Mouse (Mus musculus): Measurements from ENCODE around the gene Glul. TPM values are rescaled to one million over a fixed set of nuclear protein-coding genes. Genes with fewer than 3 reads are reported as not detected.
"Not testable (repeated sequence)": the region's sequence is repeated elsewhere in the genome, so short reads cannot be mapped to it uniquely, and the experiment has no call there.

Glul gene
- 124 and 133 TPM in 2 replicates for polyA plus RNA-seq (2016; fragmentation: Nextera tagmentation; extraction: Ambion mirVana)

DNA sequence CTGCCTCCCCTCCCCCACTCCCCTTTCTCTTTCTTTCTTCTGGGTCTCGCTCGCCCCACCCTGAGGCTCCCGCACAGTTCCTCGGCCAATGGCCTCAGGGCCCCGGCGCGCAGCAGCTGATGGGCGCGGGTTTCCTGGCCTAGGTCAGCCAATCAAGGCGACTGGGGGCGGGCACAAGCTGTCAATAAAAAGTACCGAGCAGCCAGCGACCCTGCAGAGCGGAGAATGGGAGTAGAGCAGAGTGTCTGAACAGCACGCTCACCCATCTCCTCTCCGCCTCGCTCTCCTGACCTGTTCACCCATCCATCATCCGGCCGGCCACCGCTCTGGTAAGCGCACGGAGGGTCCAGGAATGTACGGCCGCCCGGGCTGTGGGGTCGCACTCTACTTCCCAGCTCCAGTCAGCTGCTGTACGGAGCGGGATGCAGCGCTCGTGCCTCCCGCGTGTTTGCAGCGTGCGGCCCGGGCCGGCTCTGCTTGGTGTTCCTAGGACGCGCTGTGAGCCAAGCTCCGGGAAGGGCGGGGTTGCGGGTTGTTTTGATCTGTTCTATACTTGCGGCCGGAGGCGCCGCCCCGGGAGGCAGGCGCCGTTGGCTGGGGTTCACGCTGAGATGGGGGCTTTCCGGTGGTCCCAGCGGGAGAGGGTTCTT is at the start of gene Glul, which contains the start of gene Teddm2:
Glul (plus strand) TSS at position 214 of the 650 bp plus-strand sequence.
Teddm2 (minus strand) TSS at position 498 of the 650 bp plus-strand sequence.
- Histone ChIP-seq H3K4me3 (peak within 1 kb of the TSS; percentile 82), H3K27me3 (replicated peaks) (no peaks in the 10 kb centered on the region), H3K4me1 (peaks cover 28% of the 10 kb centered on the region), H3K36me3 (peaks cover 22% of the 10 kb centered on the region), H3K27ac (peak within 1 kb of the TSS; percentile 83), H3K9me3 (no peaks in the 10 kb centered on the region), H3K4me2 (replicated peaks) (peak within 1 kb of the TSS; percentile 80), H3K9ac (peak within 1 kb of the TSS; percentile 78)
- under 1% methylated on average over 51 of the region's 51 CpGs for WGBS
- ATAC-seq (ENCODE audit: low FRiP score, low read depth), result peak; percentile 97

DNA sequence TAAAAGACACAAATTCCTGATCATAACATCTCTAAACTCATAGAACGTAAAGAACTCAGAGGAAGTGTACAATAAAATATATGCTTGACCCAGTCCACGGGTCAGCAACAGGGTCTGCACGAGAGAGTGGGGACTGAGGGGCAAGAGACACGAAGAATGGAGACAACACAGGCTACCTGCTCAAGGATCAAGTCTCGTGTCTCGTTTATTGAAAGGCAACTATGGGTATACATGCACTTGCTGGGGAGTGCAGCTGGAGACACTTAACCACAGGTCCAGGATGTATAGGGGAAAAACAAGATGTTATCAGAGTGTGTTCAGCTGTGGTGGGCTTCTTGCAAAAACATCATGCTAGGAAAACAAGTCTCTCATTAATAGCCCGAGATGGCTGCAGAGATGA is 47.0 kb upstream of the Glul start:
- WGBS, result 85% methylated on average over 7 of the region's 7 CpGs
- H3K9me3 ChIP-seq; ATAC-seq (ENCODE audit: low FRiP score, low read depth): not testable (repeated sequence)

DNA sequence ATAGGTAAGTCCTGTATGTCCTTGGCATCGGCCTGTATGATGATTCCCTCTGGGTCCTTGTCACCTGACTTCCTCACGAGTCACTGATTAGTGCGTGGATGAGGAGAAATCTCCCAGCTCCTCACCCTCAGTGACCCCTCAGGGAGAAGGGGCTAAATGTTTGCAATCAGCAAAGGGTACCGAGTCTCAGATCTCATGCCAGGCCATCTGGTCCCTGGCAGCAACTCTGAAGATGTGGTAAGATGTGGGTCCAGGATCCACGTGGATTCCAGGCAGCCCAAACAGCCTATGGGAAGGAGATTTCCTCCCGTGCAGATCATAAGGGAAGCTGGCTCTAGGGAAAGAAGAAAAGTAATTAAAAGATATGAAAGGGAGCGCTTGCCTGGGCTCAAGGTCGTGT is 43.8 kb upstream of the Glul start:
- WGBS, result 85% methylated on average over 8 of the region's 8 CpGs
- Histone ChIP-seq H3K27me3 (replicated peaks) (no peaks in the 10 kb centered on the region), H3K9ac (no peak overlapping the region), H3K9me3 (no peaks in the 10 kb centered on the region), H3K27ac (no peak overlapping the region), H3K4me3 (no peak overlapping the region), H3K4me2 (replicated peaks) (no peak overlapping the region), H3K36me3 (no peaks in the 10 kb centered on the region), H3K4me1 (no peaks in the 10 kb centered on the region)
- ATAC-seq (ENCODE audit: low FRiP score, low read depth), result no peak

More for the DNA sequence above, 47.0 kb upstream of the Glul start:
- H3K4me1 ChIP-seq; H3K36me3 ChIP-seq; H3K4me3 ChIP-seq; H3K4me2 ChIP-seq (replicated peaks); H3K27me3 ChIP-seq (replicated peaks); H3K9ac ChIP-seq; H3K27ac ChIP-seq: not testable (repeated sequence)

DNA sequence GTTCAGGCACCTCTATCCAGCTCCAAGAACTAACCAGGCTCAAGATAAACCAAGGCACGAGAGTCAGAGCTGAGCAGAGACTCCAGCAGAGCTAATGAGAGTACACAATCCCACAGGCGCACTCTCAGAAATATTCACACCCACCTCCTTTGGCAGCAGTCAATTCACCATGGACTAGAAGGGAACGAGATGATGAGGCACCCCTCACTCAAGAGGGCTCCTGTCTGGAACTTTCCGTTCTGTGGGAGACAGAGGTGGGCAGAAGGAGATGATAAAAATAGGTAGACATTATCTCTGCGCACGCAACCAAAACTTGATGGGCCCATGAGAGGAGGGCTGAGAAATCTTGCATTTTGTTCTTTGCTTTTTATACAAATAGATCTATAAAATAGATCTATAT is 25.7 kb upstream of the Glul start, which contains the start of gene Teddm1b:
Teddm1b (plus strand) TSS at position 301 of the 400 bp plus-strand sequence.
- no peaks in the 10 kb centered on the region for H3K4me1 ChIP-seq
- H3K27ac ChIP-seq, result no peak within 1 kb of the TSS
- no peaks in the 10 kb centered on the region for H3K27me3 ChIP-seq (replicated peaks)
- no peak within 1 kb of the TSS for H3K4me3 ChIP-seq
- no peaks in the 10 kb centered on the region for H3K9me3 ChIP-seq
- ATAC-seq (ENCODE audit: low FRiP score, low read depth), result no peak
- H3K4me2 ChIP-seq (replicated peaks), result no peak within 1 kb of the TSS
- H3K9ac ChIP-seq, result no peak within 1 kb of the TSS
- H3K36me3 ChIP-seq, result no peaks in the 10 kb centered on the region
- 88% methylated on average over 6 of the region's 6 CpGs for WGBS

DNA sequence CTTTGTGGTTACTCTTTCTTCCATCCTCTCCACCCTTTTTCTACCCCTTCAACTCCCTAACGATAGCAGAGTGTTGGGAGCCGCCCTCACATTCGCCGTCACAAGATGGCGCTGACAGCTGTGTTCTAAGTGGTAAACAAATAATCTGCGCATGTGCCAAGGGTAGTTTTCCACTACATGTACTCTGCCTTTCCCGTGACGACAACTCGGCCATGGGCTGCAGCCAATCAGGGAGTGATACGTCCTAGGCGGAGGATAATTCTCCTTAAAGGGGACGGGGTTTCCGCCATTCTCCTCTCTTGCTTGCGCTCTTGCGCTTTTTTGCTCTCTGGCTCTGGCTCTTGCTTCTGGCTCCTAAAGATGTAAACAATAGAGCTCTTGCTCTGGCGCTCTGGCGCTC is 19.4 kb upstream of the Glul start:
- not testable (repeated sequence) for H3K36me3 ChIP-seq; H3K27me3 ChIP-seq (replicated peaks); H3K27ac ChIP-seq; ATAC-seq (ENCODE audit: low FRiP score, low read depth); H3K4me2 ChIP-seq (replicated peaks); H3K9ac ChIP-seq; H3K9me3 ChIP-seq; H3K4me3 ChIP-seq; H3K4me1 ChIP-seq
- WGBS, result 97% methylated on average over 17 of the region's 17 CpGs

DNA sequence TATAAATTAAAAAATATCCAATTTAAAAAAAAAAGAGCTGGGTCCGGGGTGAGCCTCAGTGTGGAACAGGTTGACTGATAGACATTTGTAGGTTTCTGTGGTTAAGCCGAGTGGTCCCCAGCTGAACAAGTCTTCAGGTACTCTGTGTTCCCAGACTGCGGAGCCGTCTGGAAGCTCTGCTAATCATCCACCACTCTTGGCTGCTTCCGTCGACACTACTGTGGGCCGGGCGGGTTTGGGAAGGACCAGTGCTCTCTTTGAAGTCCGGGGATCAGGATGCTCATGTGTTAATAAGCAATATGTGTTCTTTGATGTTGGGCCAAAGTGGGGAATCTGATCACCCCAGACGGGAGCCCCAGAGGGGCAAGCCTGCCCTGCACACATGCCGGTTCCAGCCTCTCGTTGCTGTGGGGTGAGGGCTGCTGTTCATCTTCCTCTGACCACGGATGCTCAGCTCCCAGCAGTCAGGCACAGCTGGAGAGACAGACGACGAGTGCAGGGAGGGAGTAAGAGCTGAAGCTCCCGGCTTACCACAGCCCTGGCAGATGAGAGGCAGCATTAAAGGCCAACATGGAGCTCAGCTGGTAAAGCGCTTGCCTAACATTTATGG is 13.6 kb upstream of the Glul start:
- ATAC-seq (ENCODE audit: low FRiP score, low read depth), result no peak
- no peaks in the 10 kb centered on the region for H3K4me1 ChIP-seq
- H3K27me3 ChIP-seq (replicated peaks), result no peaks in the 10 kb centered on the region
- H3K27ac ChIP-seq, result no peak overlapping the region
- no peak overlapping the region for H3K4me2 ChIP-seq (replicated peaks)
- no peak overlapping the region for H3K4me3 ChIP-seq
- no peaks in the 10 kb centered on the region for H3K36me3 ChIP-seq
- 45% methylated on average over 17 of the region's 17 CpGs for WGBS
- H3K9ac ChIP-seq, result no peak overlapping the region
- no peaks in the 10 kb centered on the region for H3K9me3 ChIP-seq

DNA sequence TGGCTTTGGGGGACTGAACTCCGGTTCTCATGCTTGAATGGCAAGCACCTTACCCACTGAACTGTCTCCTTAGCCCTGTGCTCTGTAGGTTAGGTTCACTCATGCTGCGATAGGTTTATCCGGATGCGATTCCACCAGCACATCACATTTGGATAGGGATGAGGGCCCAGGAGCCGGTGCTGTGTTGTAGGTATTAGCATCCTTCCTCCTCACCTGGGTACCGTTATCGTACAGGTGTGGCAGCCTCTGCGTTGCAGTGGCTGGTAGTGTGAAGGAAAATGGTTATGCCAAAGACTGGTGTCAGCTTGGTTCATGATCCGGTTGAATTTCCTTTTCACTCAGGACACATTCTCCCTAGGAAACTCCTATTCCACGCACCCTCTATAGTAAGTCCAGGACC is 9.6 kb upstream of the Glul start:
- Histone ChIP-seq H3K36me3 (no peaks in the 10 kb centered on the region), H3K27me3 (replicated peaks) (no peaks in the 10 kb centered on the region), H3K4me2 (replicated peaks) (no peak overlapping the region), H3K9ac (no peak overlapping the region), H3K27ac (no peak overlapping the region), H3K9me3 (no peaks in the 10 kb centered on the region), H3K4me3 (no peak overlapping the region), H3K4me1 (no peaks in the 10 kb centered on the region)
- WGBS, result 94% methylated on average over 10 of the region's 10 CpGs
- no peak for ATAC-seq (ENCODE audit: low FRiP score, low read depth)

DNA sequence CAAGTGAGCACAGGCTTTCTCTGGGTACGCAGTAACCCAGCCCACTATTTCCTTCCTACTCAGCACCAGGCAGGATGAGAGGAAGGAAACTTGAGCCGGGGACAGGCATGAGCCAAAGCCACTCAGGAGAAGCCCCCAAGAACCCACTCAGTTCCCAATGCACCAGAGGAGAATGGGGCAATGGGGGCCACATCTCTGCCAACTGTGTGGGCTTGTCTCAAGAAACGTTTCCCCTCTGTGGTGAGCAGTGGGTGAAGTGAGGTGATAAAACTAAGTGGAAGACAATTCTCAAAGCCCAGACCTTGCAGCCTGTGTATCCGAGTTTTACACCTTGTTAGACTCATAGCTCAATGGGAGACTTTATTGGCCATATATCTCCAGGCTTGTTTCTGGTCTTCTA is 8.3 kb upstream of the Glul start, which contains the start of gene Teddm1a:
Teddm1a (plus strand) TSS at position 301 of the 400 bp plus-strand sequence.
- WGBS, result 64% methylated on average over 4 of the region's 4 CpGs
- Histone ChIP-seq H3K27ac (no peak within 1 kb of the TSS), H3K27me3 (replicated peaks) (no peaks in the 10 kb centered on the region), H3K36me3 (no peaks in the 10 kb centered on the region), H3K4me1 (no peaks in the 10 kb centered on the region), H3K4me2 (replicated peaks) (no peak within 1 kb of the TSS), H3K4me3 (no peak within 1 kb of the TSS), H3K9ac (no peak within 1 kb of the TSS), H3K9me3 (no peaks in the 10 kb centered on the region)
- no peak for ATAC-seq (ENCODE audit: low FRiP score, low read depth)

DNA sequence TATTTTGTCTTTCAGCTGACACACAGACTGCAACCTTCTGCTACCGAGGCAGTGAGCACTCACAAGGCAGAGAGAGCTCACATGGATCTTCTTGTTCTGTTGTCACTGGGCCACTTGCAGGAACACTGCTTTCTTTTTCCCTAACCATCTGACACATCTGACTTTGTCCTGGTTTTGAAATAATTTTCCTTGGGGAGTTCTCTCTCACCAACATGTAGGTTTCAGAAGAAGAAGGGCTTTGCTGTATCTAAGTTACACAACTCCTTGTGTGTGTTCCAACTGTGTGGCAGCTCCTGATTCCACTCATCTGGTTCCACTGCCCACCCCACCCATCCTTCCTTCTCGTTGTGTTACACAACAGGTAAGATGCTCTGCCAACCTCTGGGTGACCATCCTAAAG is 6.0 kb upstream of the Glul start:
- Histone ChIP-seq H3K4me2 (replicated peaks) (no peak overlapping the region), H3K4me1 (no peaks in the 10 kb centered on the region), H3K36me3 (no peaks in the 10 kb centered on the region), H3K4me3 (no peak overlapping the region), H3K27me3 (replicated peaks) (no peaks in the 10 kb centered on the region), H3K27ac (no peak overlapping the region), H3K9me3 (no peaks in the 10 kb centered on the region), H3K9ac (no peak overlapping the region)
- no peak for ATAC-seq (ENCODE audit: low FRiP score, low read depth)
- WGBS, result 75% methylated on average over 2 of the region's 2 CpGs

DNA sequence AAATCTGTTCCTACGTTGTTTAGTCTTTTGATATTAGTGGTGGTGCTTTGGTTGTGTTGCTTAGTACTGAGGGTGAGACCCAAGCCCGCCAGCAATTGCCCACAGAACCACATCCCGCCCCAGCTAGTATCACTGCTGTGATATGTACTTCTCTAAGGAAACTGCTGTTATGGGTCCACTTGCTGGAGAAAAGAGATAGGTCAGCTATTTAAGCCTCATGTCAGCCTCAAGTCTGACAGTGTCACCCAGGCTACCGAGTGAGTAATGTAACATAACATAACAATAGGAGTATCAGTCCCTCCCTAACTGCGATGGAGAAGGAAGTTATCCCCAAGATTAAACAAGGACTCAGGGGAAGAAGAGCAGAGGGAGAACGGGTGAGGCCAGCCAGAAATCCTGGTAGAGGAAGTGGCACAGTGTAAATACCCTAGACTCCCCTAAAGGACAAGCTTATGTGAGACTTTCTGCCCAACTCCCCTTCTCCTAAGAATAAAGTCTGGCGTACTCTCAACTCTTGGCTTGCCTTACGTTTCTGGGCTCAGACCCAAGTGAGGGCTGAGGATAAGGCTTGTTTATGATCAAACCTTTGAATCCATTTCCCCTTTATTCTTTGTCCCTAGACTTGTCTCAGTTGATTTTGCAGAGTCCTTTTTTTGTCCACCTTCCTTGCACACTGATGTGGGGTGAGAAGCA is 5.4 kb upstream of the Glul start:
- 63% methylated on average over 8 of the region's 8 CpGs for WGBS
- no peaks in the 10 kb centered on the region for H3K27me3 ChIP-seq (replicated peaks)
- H3K4me2 ChIP-seq (replicated peaks), result no peak overlapping the region
- H3K36me3 ChIP-seq, result no peaks in the 10 kb centered on the region
- H3K4me1 ChIP-seq, result 0 out of 2 replicates have a peak, but pooled peaks cover 3% of the 10 kb centered on the region
- ATAC-seq (ENCODE audit: low FRiP score, low read depth), result no peak
- H3K9ac ChIP-seq, result no peak overlapping the region
- H3K9me3 ChIP-seq, result no peaks in the 10 kb centered on the region
- H3K27ac ChIP-seq, result no peak overlapping the region
- no peak overlapping the region for H3K4me3 ChIP-seq

DNA sequence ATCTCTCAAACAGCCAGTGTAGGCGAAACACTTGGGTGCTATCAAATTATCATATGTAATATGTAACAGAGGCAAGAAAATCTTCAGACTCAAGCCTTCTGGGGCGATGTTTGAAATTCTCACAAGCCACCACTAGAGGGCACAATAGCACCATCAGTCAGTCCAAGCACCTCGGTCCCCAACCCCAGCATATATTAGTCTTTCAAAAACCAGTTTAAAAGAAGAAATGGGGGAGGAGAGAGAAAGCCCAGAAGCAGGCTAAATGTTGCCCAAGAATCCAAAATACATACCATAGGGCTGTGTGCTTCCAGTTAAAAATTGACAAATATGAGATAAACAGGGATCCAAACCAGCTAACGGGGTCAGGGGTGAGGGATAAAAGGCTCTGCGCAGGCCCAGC is 4.8 kb upstream of the Glul start:
- no peak for ATAC-seq (ENCODE audit: low FRiP score, low read depth)
- Histone ChIP-seq H3K9me3 (no peaks in the 10 kb centered on the region), H3K4me2 (replicated peaks) (no peak overlapping the region), H3K4me3 (no peak overlapping the region), H3K4me1 (0 out of 2 replicates have a peak, but pooled peaks cover 3% of the 10 kb centered on the region), H3K9ac (no peak overlapping the region), H3K27me3 (replicated peaks) (no peaks in the 10 kb centered on the region), H3K36me3 (no peaks in the 10 kb centered on the region), H3K27ac (no peak overlapping the region)
- WGBS, result 36% methylated on average over 5 of the region's 5 CpGs

DNA sequence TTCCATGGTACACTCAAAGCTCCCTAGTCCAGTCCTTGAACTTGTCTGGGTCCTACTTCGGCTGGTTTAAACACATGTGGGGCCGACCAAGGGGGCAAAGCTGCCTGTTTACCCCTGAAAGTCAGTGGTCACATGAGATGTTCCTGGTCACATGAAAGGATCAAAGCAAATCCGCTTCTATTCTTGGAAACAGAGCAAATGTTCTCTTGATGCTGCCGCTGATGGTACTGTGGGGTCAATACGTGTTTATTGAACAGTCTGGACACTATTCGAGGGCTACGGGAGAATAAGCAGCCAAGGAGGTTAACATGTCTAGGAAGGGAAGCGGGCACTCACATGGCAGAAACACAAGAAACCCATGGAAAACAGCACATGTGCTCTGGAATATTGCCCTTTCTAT is 2.5 kb upstream of the Glul start:
- Histone ChIP-seq H3K9ac (no peak overlapping the region), H3K36me3 (no peaks in the 10 kb centered on the region), H3K27ac (no peak overlapping the region), H3K27me3 (replicated peaks) (no peaks in the 10 kb centered on the region), H3K4me2 (replicated peaks) (no peak overlapping the region), H3K4me3 (no peak overlapping the region), H3K9me3 (no peaks in the 10 kb centered on the region), H3K4me1 (peaks cover 13% of the 10 kb centered on the region)
- no peak for ATAC-seq (ENCODE audit: low FRiP score, low read depth)
- WGBS, result 81% methylated on average over 8 of the region's 8 CpGs

All from neural tube, embryonic 12.5 days (tissue).